Mouse (Mus musculus) adrenal gland, adult (tissue): ENCODE data around the gene Tas2r144.

Experiments used
- DNase-seq, 2 experiments: peaks; one replicate each; pipeline ENCODE4 v3.0.0; 2022 to 2023; ENCODE audit warnings: low spot score in 1 of 2; ENCODE audit not compliant: inconsistent age in 2 of 2

Gene Tas2r144

DNA sequence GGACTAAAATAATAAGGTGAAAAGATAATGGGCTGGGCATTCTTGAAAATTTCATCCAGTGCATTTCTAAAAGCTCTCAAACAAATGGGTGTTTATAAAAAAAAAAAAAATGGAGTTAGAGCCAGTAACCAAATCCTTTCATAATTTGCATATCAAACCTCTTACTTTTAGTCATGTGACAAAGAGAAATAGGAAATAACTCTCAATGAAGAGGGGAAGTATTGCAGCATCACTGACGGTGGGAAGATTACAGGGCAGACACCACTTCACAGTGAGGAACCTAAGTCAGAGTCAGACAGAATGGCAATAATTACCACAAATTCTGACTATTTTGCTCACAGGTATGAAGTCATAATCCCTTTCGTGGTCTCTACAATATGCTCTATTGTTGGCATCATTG is at the start of gene Tas2r144:
Gene Tas2r144 (plus strand): TSS at position 301 of the 400 bp plus-strand sequence.
- DNase-seq, result no peak

DNA sequence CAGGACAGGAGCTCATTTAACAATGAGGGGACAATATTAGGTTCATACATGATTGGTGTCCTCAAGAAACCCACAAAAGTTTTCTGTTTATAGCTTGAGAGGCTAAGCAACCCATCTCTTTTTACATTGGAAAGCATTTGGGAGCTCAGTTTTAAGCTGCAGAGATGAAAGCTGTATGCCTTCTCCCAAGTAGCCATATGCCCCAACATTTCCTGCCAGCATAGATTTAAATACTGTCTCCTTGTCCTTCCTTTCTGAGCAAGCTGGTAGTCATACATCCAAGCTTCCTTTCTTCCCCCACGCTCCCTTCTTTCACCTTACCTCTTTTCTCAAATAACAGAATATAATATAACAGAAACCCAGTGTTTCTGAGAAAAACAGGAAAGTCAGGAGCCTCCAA is 32.7 kb upstream of the Tas2r144 start:
- DNase-seq, result peak in 1 of 2 experiments; percentile 7

DNA sequence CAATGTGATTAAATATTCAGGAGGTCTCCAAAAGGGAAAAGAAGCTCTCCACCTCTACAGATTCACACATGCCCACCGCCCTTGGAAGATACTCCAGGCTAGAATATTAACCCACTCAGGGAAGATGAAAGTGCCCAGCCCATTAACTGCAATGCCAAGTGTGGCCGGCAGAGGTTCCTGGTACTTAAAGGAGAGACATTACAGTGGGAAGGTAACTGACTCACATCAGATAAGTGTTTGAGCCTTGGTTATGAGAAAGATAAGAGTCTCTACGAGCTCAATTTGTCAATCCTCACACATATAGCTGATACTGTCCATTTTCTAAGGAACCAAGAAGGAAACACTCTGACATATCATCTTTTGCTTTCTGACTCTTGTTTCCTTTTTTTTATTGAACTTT is 28.9 kb upstream of the Tas2r144 start:
- peak in 1 of 2 experiments; percentile 26 for DNase-seq

DNA sequence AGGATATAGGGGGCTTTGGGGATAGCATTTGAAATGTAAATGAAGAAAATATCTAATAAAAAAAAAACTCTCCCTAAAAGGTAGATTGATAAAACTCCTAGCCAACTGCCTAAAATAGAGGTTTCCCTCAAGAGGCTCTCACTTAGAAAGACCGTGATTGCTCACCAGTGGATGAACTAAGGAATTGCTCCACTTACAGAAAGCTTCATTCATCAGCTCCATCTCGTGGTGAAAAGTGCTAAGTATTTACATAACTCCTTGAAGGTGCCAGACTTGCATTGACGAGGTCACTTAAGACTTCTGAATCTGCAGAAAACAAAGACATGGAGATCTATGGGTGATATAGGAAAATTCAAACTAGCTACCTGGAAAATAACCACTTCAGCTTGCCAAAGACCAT is 17.4 kb upstream of the Tas2r144 start:
- no peak for DNase-seq

DNA sequence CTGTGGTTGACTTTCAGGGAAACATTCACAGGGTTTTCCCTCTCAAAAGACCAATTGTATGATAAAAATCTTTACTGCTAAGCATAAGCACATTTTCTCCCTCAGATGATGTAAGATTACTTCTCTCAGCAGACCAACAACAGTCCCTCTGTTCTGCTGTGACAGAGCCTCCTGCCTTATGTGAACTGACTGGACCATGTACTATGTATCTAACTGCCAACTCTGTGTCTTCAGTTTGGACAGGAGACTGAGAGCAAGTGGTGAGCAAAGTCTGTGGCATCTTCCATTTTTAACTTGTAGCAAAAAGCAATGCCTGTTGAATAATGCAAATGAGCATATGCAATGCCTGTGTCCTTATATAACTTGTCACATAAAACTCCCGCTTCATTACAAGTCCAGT is 15.6 kb upstream of the Tas2r144 start:
- DNase-seq, result no peak

DNA sequence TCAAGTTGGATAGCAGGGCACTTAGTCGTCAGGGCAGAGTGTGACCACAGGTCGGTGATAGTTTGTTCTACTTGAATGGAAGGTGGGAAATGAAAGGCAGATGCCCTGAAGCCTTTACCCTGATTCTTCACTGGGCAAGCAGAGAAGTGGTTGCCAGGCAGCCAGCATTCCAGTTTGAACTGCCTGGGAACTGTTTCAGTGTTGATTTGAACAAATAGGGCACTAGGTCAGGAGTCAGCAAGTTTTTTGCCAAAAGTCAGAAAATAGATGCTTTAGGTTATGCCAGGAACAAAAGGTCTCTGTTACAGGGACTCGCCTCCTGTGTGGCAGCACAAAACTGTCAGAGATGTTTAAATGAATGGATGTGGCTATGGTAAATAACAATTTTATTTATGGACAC is 7.2 kb downstream of the Tas2r144 start:
- DNase-seq, result peak in 1 of 2 experiments; percentile 35

DNA sequence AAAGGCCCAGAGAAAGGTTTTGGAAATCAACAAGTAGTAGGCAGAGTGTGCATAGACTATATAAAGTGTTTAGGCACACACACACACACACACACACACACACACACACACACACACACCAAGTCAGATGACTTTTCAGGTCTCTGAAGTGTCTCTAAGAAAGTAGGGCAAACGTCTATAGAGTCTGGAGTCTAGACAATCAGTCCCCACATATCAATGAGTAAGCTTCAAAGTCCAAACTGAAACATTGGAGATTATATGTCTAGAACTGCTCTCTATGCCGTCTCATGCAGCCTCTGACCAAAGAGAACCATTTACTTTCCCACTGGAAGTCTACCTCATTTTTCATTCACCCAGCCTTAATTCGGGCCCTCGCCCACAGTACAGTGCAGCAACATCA is 9.9 kb downstream of the Tas2r144 start:
- DNase-seq, result no peak

DNA sequence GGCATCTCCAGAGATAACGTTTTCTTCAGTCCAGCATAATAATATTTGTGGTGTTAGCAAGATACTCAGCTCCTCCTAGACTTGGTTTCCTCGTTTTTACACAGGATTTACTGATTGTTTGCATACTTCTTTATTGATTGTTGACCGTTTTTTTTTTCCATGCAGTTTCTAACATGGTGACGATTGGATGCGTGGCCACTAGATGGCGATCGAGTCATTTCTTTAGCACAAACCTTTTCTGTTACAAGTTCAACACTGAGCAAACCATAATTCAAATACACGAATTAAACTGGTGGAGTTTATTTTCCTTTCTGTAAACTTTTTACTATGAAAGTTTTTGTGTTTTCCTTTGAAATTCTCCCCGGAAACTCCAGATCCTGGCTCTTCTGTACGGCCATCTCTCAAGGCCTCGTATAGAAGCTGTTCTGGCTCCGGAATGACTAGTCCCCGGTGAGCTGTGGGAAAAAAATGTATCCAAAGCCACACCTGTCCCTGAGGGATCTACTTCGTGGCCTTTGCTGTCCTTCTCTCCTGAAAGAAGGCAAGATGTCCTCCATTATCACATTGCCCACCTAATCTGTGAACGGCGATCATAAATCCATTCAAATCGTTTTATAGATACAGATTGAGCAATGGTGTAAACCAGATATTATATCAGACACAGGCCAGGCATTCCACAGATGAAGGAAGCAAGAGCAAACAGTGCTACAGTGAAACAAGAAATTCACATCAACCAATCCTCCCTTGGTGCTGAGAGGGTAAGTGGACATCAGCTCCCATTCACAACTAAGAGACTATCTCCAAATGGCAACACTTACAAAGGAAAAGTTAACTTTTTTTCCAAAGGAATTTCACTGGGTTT is 12.3 kb downstream of the Tas2r144 start:
- peak; percentile 53 to 86 for DNase-seq

DNA sequence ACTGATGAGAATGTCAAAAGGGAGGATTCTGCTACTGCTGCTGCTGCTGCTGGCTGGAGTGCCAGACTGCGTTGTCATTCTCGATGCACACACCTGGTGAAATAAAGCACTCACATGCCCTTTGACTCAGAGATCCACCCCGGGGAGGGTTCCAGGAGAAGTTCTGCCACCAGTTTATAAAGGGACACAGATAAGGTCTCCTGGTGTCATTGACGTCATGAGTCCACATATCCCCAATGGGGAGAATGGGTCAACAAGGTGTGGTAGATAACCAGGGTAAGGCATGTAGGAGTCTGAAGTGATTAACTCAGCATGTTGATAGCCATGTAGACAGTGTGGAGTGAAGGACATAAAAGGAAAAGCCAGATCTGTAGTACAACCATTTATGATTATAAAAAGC is 14.5 kb downstream of the Tas2r144 start:
- DNase-seq, result no peak

DNA sequence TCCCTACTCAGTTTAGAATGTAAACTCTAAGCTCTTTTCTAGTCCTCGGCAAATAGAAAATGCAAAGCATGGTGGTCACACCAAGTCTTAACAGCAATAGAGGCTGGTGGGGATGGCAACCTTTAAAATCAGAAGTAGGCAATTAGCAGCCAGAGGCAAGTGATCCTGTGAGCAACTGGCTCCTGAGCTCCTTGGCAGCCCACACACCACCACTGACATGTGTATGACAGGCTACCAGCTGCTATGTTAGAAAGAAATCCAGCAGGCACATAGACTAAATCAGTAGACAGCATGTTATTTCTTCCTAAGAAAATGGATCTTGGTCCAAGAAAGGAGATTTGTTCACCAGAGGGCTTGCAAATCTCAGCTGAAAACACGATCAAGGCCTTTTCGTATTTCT is 16.1 kb downstream of the Tas2r144 start:
- DNase-seq, result no peak

DNA sequence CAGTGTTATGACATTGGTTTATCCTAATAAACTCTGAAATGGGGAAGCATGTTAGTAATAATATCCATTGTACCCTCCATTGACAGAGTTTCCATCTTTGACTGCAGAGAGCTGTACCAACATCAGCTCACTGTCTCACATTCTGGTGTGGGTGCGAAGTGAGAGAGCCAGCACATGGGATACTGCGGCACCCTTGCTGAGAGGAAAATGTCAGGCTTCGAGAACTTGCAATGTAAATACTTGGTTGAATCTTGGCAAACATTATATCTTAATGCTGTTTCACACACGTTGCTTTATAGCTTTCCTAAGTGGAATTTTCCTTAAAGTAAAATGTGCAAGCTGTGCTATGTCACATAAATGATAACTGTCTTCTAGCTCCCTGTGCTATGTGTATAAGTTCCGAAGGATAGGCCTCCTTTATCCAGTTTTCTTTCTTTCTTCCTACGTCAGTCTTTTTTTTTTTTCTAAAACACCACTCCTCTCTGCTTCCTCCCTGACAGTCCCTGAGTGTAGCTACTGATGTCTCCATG is 22.2 kb downstream of the Tas2r144 start:
- no peak for DNase-seq

DNA sequence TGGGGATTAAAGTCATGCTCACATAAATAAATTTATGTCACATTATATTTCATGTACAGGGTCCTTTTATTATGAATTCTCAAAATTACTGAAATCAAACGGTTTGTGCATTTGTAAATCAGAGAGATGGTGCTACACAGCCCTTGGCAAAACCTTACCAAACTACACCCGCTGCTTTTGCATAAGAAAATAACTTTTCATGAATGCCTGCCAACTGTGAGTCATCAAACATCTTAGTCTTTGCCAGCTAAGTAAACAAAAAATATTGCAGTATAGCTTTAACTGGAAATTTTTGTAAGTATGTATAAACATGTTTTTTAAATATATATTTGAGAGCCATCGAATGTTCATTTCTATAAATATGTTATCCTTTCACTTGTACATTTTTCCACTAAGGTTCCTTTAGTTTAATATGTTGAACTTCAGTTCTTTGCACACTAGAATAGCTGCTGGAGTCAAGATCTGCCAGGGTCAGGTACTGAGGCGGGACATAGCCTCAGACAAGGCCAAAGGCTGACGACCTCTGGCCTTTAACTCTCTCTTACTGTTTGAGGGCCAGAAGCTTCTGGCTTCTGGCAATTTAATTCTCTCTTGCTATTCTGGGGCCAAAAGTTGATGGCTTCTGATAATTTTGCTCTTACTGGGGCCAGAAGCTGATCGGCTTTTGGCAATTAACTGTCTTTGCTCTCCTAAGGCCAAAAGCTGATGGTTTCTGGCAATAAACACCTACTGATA is 26.4 kb downstream of the Tas2r144 start:
- DNase-seq, result peak in 1 of 2 experiments; percentile 91

DNA sequence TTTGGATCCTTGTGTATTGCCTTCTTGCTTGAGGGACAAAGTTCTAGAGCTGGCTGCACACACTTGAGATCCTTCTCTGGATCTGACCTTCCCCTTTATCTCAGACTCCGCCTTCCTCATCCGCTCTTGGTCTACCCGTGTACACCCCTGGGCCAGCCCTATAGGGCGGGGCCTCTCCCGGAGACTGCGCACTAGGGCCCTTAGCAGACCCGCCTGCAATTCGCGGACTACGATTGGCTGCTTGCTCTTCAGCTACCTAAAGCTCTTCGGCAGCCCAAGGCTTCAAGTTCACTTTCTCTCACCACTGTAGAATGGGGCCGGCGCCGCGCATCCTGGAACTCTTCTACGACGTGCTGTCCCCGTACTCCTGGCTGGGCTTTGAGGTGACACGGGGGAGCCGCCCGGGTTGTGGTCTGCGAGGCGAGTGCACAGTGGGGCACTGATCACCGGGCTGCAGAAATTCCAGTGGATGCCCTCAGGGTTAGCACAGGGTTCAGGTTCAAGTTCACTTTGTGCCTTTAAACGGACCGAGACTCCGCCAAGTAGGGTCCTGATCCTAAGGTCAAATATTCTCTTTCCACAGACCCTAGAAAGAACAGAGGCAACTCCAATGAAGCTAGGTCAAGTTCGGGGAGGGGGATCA is 30.7 kb downstream of the Tas2r144 start, which contains the start of gene Gstk1:
Gene Gstk1 (plus strand): TSS at position 225 of the 643 bp plus-strand sequence.
- DNase-seq, result peak; percentile 88 to 94

DNA sequence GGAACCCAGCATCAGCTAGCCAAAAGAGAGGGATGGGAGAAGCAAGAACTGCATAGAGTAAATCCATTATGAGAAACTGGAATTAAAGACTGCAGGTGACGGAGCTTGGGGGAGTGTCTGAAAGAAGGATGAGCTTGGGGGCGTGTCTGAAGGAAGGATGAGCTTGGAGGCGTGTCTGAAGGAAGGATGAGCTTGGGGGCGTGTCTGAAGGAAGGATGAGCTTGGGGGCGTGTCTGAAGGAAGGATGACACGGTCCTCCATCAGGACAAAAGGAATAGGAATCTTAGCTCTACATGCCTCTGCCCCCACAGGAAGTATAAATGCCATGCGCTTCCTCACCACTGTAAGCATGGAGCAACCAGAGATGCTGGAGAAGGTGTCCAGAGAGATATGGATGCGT is 32.0 kb downstream of the Tas2r144 start:
- peak in 1 of 2 experiments; percentile 63 for DNase-seq

DNA sequence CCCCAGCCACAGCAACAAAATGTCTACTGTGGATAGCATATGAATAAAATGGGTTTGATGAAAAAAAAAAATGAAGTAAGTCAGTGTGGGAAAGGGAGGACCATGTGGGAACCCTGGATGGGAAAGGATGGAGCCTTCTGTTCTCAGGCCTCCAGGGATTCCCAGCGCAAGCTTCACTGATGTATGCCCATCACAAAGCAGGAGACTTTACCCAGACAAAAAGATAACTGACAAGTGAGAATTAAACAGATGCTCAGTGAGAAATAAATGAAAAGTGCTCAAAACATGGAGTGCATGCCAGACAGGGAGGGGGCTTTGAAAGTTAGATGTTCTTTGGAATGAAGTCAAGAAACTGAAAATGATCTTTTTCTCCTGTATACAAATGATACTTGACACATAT is 32.9 kb downstream of the Tas2r144 start:
- DNase-seq, result no peak

DNA sequence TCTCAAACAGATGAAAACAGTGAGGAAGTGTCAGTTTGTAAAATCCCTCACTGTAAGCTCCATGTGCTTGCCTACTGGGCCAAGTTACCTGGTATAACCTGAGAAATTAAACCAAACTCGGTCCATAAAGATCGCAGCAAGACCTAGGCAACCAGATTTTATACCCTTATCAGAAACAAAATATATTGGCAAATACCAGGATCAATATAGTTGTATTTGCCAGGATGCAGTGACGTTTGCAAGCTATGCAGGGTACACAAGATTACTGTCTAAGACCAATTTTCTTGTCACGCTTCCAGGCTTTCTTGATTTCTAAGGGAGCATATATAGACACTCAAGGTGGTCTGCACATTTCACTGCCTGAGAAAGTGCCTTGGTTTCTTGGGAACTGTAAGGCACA is 36.7 kb downstream of the Tas2r144 start:
- no peak for DNase-seq

DNA sequence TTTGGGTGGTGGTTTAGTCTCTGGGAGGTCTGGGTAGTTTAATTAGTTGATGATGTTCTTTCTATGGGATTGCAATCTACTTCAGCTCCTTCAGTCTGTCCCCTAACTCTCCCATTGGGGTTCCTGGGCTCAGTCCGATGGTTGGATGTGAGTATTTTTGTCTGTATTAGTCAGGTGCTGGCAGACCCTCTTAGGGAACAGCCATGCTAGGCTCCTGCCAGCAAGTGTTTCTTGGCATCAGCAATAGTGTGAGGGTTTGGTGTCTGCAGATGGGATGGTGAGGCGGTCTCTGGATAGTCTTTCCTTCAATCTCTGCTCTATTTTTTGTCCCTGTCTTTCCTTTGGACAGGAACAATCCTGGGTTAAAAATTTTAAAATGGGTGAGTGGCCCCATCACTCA is 38.0 kb downstream of the Tas2r144 start:
- no peak for DNase-seq

DNA sequence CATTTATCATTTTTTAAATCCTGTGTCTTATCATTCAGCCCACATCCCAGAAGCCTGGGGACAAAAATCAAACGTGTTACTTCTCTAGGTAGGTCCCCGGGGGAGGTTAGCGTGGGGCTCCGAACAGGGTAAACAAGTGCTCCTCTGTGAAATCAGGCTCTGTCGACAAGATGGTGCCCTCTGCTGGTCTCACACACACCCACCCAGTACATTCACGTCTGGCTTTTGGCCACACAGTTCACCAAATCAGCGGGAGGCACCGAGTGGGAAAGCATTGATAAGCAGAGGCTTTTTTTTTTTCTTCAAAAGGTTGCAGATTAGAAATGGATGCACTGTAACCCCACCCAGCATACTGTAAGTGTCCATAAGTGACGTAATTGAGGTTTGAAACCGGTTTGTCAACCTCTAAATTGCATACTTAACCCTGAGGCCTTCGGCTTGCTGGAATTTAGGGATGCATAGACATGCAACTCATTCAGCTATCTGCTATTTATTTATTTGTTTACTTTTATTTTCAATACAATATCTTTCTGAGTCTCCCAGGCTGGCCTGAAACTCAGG is 42.3 kb downstream of the Tas2r144 start:
- DNase-seq, result peak; percentile 64 to 89

DNA sequence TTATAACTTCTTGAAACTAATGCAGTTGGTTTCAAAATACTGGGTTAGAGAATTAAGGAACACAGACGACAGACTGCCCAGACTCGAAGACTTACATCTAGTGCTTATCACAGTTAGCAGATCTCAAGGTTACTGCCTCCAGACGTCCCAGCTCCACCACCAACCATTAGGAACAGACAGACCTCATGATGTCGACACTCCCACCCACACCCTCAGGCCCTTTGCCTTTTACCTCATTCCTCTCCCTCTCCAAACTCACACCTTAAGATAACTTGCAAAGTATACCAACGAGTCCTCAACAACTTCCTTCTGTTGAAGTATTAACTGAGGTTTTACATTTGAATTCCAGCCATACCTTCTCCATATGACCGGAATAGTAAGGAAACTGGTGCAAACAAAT is 45.3 kb downstream of the Tas2r144 start:
- DNase-seq, result peak in 1 of 2 experiments; percentile 46

DNA sequence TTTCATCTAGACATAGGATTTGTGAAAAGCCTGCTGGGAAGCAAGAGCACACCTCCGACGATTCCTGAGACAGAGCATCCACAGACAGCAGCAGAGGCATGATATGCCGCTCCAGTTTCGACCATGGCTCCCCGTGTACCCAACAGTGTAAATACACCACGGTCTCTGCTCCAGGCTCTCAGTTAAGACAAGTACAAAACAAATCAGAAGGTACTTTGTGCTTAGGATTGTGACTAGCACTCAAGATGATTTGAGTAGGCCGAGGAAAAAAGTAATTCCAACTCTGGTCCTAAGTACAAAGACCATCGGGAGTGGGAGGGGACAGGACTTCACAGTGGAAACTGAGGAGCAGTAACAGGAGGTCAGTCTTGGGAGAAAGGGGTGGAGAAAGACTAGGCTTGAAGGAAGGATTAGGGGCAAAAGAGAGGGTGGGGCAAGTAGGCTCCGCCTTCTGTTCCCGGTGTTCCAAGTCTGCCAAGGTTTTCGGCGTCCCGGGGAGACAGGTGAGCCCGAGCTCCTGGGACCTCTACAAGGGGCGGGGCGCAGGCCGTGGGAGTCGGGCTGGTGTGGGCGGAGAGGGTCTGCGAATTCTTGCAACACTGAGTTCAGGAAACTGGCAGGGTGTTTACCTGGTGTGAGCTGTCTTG is 46.5 kb downstream of the Tas2r144 start, which contains the start of gene Tmem139:
Gene Tmem139 (plus strand): TSS at position 447 of the 647 bp plus-strand sequence.
- no peak for DNase-seq
